Mouse (Mus musculus): ENCODE data around the gene Mast4. TPM values are rescaled to one million over a fixed set of nuclear protein-coding genes. Genes with fewer than 3 reads are reported as not detected.
"Not testable (repeated sequence)": the region's sequence is repeated elsewhere in the genome, so short reads cannot be mapped to it uniquely, and the experiment has no call there.

Mast4 gene
- total and polyA plus RNA-seq, 3 experiments, result 2.7 to 7.0 TPM; not detected in 1

DNA sequence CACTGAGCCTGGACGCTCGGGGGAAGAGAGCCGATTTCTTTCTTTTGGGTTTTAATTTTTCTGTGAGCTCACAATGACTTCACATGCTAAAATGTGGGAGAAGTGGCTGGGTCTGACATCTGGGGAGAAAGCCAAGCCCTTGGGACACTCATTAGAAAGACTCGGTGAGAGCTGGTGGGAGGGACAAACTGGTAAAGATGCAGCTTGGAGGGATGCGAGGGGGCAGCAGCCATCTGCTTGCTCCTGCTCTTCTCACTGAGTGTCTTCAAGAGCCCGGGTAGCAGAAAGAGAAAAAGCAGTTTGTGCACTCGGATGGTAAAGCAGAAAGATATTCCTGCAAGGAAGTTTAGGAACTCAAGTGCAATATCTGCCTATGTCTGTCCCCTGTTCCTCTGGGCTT, 34.9 kb upstream of the Mast4 start:
- H3K9ac ChIP-seq (ENCODE audit: control insufficient read depth, low read depth, low read length, poor library complexity, severe bottlenecking), result no peak overlapping the region
- no peak for DNase-seq (ENCODE audit: low read depth, low spot score)
- no peaks in the 10 kb centered on the region for H3K9me3 ChIP-seq (replicated peaks; ENCODE audit: insufficient read depth, low read length)
- no peak for TF ChIP-seq BHLHE40 (IDR thresholded peaks at IDR 0.05; ENCODE audit: borderline replicate concordance, low read depth, low read length)
- TF ChIP-seq E2F4 (IDR thresholded peaks at IDR 0.05; ENCODE audit: borderline replicate concordance, low read depth, low read length), result no peak
- no peak for TF ChIP-seq ELF1 (IDR thresholded peaks at IDR 0.05; ENCODE audit: low read depth, low read length)
- no peak for TF ChIP-seq MYC (IDR thresholded peaks at IDR 0.05; ENCODE audit: low read depth, low read length)
- TF ChIP-seq ZNF384 (IDR thresholded peaks at IDR 0.05; ENCODE audit: low read depth, low read length), result no peak
- no peak for TF ChIP-seq MAX (IDR thresholded peaks at IDR 0.05; ENCODE audit: low read length)
- no peak for TF ChIP-seq GABPA (IDR thresholded peaks at IDR 0.05; ENCODE audit: low read depth, low read length)
- TF ChIP-seq USF2 (IDR thresholded peaks at IDR 0.05; ENCODE audit: borderline replicate concordance in 1 of 2, insufficient read depth in 1 of 2, low read depth in 1 of 2, low read length in 2 of 2), result no peak
- no peak for TF ChIP-seq TAL1 (IDR thresholded peaks at IDR 0.05; ENCODE audit: low read length)
- no peak for TF ChIP-seq GATA1 (IDR thresholded peaks at IDR 0.05; ENCODE audit: low read depth, low read length)
- no peak for TF ChIP-seq POLR2A (IDR thresholded peaks at IDR 0.05; ENCODE audit: control insufficient read depth in 1 of 2, insufficient read depth in 1 of 2, low read depth in 1 of 2, low read length in 2 of 2, poor library complexity in 1 of 2)
- TF ChIP-seq CHD1 (IDR thresholded peaks at IDR 0.05; ENCODE audit: low read depth, low read length), result no peak
- TF ChIP-seq ZMIZ1 (IDR thresholded peaks at IDR 0.05; ENCODE audit: low read depth, low read length), result no peak
- TF ChIP-seq HCFC1 (IDR thresholded peaks at IDR 0.05; ENCODE audit: low read depth, low read length), result no peak
- no peak for TF ChIP-seq RCOR1 (IDR thresholded peaks at IDR 0.05; ENCODE audit: low read depth, low read length)
- no peak overlapping the region for H3K4me3 ChIP-seq (ENCODE audit: control insufficient read depth in 1 of 2, insufficient read depth in 1 of 2, low read depth in 2 of 2, low read length in 2 of 2)
- no peaks in the 10 kb centered on the region for H3K36me3 ChIP-seq (ENCODE audit: control insufficient read depth in 1 of 2, insufficient read depth in 2 of 2, low read length in 2 of 2)
- no peaks in the 10 kb centered on the region for H3K79me2 ChIP-seq (ENCODE audit: control insufficient read depth, insufficient read depth, low read length, poor library complexity)
- no peaks in the 10 kb centered on the region for H3K4me1 ChIP-seq (ENCODE audit: control insufficient read depth in 1 of 2, insufficient read depth in 2 of 2, low read length in 2 of 2)
- no peak overlapping the region for H3K27ac ChIP-seq (ENCODE audit: control insufficient read depth, low read depth, low read length)
- no peaks in the 10 kb centered on the region for H3K27me3 ChIP-seq (ENCODE audit: control insufficient read depth in 1 of 2, insufficient read depth in 2 of 2, low read length in 2 of 2)

DNA sequence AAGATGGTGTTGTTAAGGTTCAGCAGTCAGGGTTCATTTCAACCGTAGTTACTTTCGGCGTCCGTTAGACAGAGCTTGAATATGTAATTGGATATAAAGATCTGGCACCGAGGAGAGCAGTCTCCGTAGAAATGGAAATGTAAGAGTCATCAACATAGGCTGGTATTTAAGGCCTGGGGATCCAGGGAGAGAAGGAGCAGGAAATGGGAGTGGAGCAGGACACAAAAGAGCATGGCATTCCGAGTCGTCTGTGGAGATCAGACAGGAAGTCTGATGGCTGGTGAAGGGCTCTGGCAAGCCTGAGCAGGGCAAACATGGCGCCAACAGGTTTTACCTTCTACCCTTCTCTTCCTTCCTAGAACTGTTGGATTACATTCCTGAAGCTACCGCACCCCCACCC, 28.9 kb upstream of the Mast4 start:
- DNase-seq (ENCODE audit: low read depth, low spot score), result no peak
- H3K9ac ChIP-seq (ENCODE audit: control insufficient read depth, low read depth, low read length, poor library complexity, severe bottlenecking), result no peak overlapping the region
- no peaks in the 10 kb centered on the region for H3K79me2 ChIP-seq (ENCODE audit: control insufficient read depth, insufficient read depth, low read length, poor library complexity)
- H3K27ac ChIP-seq (ENCODE audit: control insufficient read depth, low read depth, low read length), result no peak overlapping the region
- no peaks in the 10 kb centered on the region for H3K9me3 ChIP-seq (replicated peaks; ENCODE audit: insufficient read depth, low read length)
- TF ChIP-seq NRF1 (IDR thresholded peaks at IDR 0.05; ENCODE audit: insufficient read depth, low read depth, low read length, poor library complexity, severe bottlenecking), result no peak
- TF ChIP-seq CHD1 (IDR thresholded peaks at IDR 0.05; ENCODE audit: low read depth, low read length), result no peak
- TF ChIP-seq CTCF (IDR thresholded peaks at IDR 0.05 in 2 of 3, conservative IDR thresholded peaks at IDR 0.05 in 1 of 3; ENCODE audit: control insufficient read depth in 1 of 3, insufficient read depth in 1 of 3, low read depth in 2 of 3, low read length in 3 of 3, poor library complexity in 1 of 3, severe bottlenecking in 1 of 3), result no peak
- no peaks in the 10 kb centered on the region for H3K27me3 ChIP-seq (ENCODE audit: control insufficient read depth in 1 of 2, insufficient read depth in 2 of 2, low read length in 2 of 2)
- H3K36me3 ChIP-seq (ENCODE audit: control insufficient read depth in 1 of 2, insufficient read depth in 2 of 2, low read length in 2 of 2), result no peaks in the 10 kb centered on the region
- no peak overlapping the region for H3K4me3 ChIP-seq (ENCODE audit: control insufficient read depth in 1 of 2, insufficient read depth in 1 of 2, low read depth in 2 of 2, low read length in 2 of 2)
- H3K4me1 ChIP-seq (ENCODE audit: control insufficient read depth in 1 of 2, insufficient read depth in 2 of 2, low read length in 2 of 2), result no peaks in the 10 kb centered on the region

DNA sequence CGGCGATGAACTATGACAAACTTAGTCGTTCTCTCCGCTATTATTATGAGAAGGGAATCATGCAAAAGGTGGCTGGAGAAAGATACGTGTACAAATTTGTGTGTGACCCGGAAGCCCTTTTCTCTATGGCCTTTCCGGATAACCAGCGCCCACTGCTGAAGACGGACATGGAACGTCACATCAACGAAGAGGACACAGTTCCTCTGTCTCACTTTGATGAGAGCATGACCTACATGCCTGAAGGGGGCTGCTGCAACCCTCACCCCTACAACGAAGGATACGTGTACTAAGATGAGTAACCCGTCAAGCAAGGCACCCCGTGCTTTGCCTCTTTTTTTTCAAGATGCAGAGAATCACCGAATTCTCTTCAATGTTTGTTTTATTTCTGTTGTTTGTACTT, 23.1 kb upstream of the Mast4 start:
- not testable (repeated sequence) for H3K79me2 ChIP-seq (ENCODE audit: control insufficient read depth, insufficient read depth, low read length, poor library complexity); H3K4me3 ChIP-seq (ENCODE audit: control insufficient read depth in 1 of 2, insufficient read depth in 1 of 2, low read depth in 2 of 2, low read length in 2 of 2); H3K9ac ChIP-seq (ENCODE audit: control insufficient read depth, low read depth, low read length, poor library complexity, severe bottlenecking); H3K36me3 ChIP-seq (ENCODE audit: control insufficient read depth in 1 of 2, insufficient read depth in 2 of 2, low read length in 2 of 2); H3K27ac ChIP-seq (ENCODE audit: control insufficient read depth, low read depth, low read length); H3K4me1 ChIP-seq (ENCODE audit: control insufficient read depth in 1 of 2, insufficient read depth in 2 of 2, low read length in 2 of 2); H3K9me3 ChIP-seq (replicated peaks; ENCODE audit: insufficient read depth, low read length); H3K27me3 ChIP-seq (ENCODE audit: control insufficient read depth in 1 of 2, insufficient read depth in 2 of 2, low read length in 2 of 2); DNase-seq (ENCODE audit: low read depth, low spot score)

DNA sequence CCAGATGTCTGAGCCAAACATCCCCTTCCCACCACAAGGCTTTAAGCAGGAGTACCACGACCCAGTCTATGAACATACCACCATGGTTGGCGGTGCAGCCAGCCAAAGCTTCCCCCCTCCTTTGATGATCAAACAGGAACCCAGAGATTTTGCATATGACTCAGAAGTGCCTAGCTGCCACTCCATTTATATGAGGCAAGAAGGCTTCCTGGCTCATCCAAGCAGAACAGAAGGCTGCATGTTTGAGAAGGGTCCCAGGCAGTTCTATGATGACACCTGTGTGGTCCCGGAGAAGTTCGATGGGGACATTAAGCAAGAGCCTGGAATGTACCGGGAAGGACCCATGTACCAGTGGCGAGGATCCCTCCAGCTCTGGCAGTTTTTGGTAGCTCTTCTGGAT, 22.6 kb upstream of the Mast4 start:
- H3K79me2 ChIP-seq (ENCODE audit: control insufficient read depth, insufficient read depth, low read length, poor library complexity); H3K4me1 ChIP-seq (ENCODE audit: control insufficient read depth in 1 of 2, insufficient read depth in 2 of 2, low read length in 2 of 2); H3K27me3 ChIP-seq (ENCODE audit: control insufficient read depth in 1 of 2, insufficient read depth in 2 of 2, low read length in 2 of 2); H3K9ac ChIP-seq (ENCODE audit: control insufficient read depth, low read depth, low read length, poor library complexity, severe bottlenecking); H3K9me3 ChIP-seq (replicated peaks; ENCODE audit: insufficient read depth, low read length); DNase-seq (ENCODE audit: low read depth, low spot score); H3K36me3 ChIP-seq (ENCODE audit: control insufficient read depth in 1 of 2, insufficient read depth in 2 of 2, low read length in 2 of 2); H3K27ac ChIP-seq (ENCODE audit: control insufficient read depth, low read depth, low read length); H3K4me3 ChIP-seq (ENCODE audit: control insufficient read depth in 1 of 2, insufficient read depth in 1 of 2, low read depth in 2 of 2, low read length in 2 of 2): not testable (repeated sequence)

Measured in MEL (cell line).